Mouse (Mus musculus) heart, adult 2 months (tissue): ENCODE data around the gene Olfr1013.

Source experiments
- CTCF ChIP-seq: fragments of 200-600 bp; IDR thresholded peaks from 2 replicates; pipeline ENCODE4 v1.8.1; 2022; ENCODE audit warnings: antibody characterized with exemption, mild to moderate bottlenecking, moderate library complexity
- EP300 ChIP-seq: fragments of 200-500 bp; IDR thresholded peaks from 2 replicates; pipeline ENCODE4 v1.6.1; 2011; ENCODE audit warnings: low read depth, low read length, control low read depth; ENCODE audit not compliant: insufficient read depth
- POLR2A ChIP-seq: fragments of 200-500 bp; IDR thresholded peaks from 2 replicates; pipeline ENCODE4 v1.6.1; 2011; ENCODE audit warnings: mild to moderate bottlenecking, low read depth, low read length, control low read depth; ENCODE audit not compliant: insufficient read depth

DNA sequence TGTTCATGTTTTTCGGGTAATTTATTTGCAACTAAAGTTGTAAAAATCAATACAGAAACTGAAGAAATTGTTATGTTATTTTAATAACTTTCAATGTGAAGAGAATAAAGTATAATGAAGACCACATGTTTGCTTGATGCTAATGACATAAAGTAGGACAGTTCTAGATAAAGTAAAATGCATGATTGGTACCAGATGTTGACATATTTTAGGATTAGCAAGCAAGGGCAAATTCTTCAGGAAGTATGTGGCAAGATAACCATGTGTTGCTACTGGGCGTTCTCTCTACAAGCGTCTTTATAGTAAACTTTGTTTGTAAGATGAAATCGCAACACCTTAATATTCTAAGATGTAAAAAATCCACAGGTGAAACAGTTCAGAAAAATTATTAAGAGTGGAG, 37.6 kb downstream of the Olfr1013 start:
- TF ChIP-seq CTCF (no peak), EP300 (no peak), POLR2A (no peak)
